Comparison of ENCODE assay signal across 21 mouse cellular contexts in genomic region chr19:41328743-41329142, GRCm38 (mm10). TPM values are rescaled to one million over a fixed set of nuclear protein-coding genes. Genes with fewer than 3 reads are reported as not detected.
A peak's percentile ranks its signal among the peaks of the same experiment; 100 is the strongest.
DNase-seq lines count a peak whose midpoint lies in the region; ATAC-seq and TF ChIP-seq lines count a peak whose summit lies in the region.
"Had no signal": no experiment of that assay in that cellular context is flagged by ENCODE, and none has a peak within 500 bp of the region (broad histone marks: within the 10 kb centered on the region; RNA-seq: fewer than 3 reads in every experiment).

No protein-coding gene starts in this region.

- in situ Hi-C loops in CH12.LX (cut with MboI; ENCODE audit: low pct_ligation_motif_present, low pct_unique_long_range_greater_than_20kb, low sequenced_read_pairs) = no loop called here

- TF ChIP-seq EP300 in CH12.LX (IDR thresholded peaks at IDR 0.05; ENCODE audit: low read length) = no peak

- no peak for TF ChIP-seq CTCF in thymus, adult 2 months (IDR thresholded peaks at IDR 0.05; ENCODE audit: borderline replicate concordance, control insufficient read depth, extremely low read depth, insufficient read depth, low read length, poor library complexity)
- TF ChIP-seq CTCF in CH12.LX (conservative IDR thresholded peaks at IDR 0.05 in 1 of 2, IDR thresholded peaks at IDR 0.05 in 1 of 2; ENCODE audit: low read depth in 2 of 2, low read length in 2 of 2) = no peak

- H3K36me3 ChIP-seq in thymus, adult 2 months (ENCODE audit: control insufficient read depth, insufficient read depth, low read length) = no peaks in the 10 kb centered on the region
- peaks cover 52 to 79% of the 10 kb centered on the region in 2 experiments for H3K36me3 ChIP-seq in CH12.LX (replicated peaks in 1 of 2; ENCODE audit: control insufficient read depth in 1 of 2, insufficient read depth in 1 of 2, low read length in 1 of 2)
- H3K36me3 ChIP-seq: embryonic facial prominence, embryonic 13.5 days; hindbrain, embryonic 10.5 days; kidney, embryonic 15.5 days; limb, embryonic 15.5 days; stomach, embryonic 15.5 days had no signal

- H3K4me1 ChIP-seq in thymus, adult 2 months (replicated peaks; ENCODE audit: control insufficient read depth, insufficient read depth, low read length) = peaks cover 16% of the 10 kb centered on the region
- peaks cover 26 to 73% of the 10 kb centered on the region in 2 experiments for H3K4me1 ChIP-seq in CH12.LX (ENCODE audit: control insufficient read depth in 1 of 2, insufficient read depth in 2 of 2)
- H3K4me1 ChIP-seq: embryonic facial prominence, embryonic 13.5 days; kidney, embryonic 15.5 days; limb, embryonic 15.5 days; stomach, embryonic 15.5 days had no signal

- no peak overlapping the region for H3K4me3 ChIP-seq in thymus, adult 2 months (ENCODE audit: control insufficient read depth, insufficient read depth, low read length)
- H3K4me3 ChIP-seq in CH12.LX (replicated peaks in 1 of 3; ENCODE audit: low read depth in 2 of 3, low read length in 2 of 3, poor library complexity in 1 of 3) = no peak overlapping the region
- H3K4me3 ChIP-seq: embryonic facial prominence, embryonic 13.5 days; hindbrain, embryonic 10.5 days; kidney, embryonic 15.5 days; limb, embryonic 15.5 days; stomach, embryonic 15.5 days had no signal

- DNase-seq in thymus, adult 2 months = peak; percentile 14
- no peak for DNase-seq in thymus, postnatal 4 days
- DNase-seq in CH12.LX (ENCODE audit: extremely low read depth) = peak; percentile 64
- no peak for DNase-seq in embryo, embryonic 9.5 days (ENCODE audit: extremely low spot score)
- no peak for DNase-seq in ovary, postnatal 36 days (ENCODE audit: low spot score)
- DNase-seq in cerebellum, adult 9-11 months = no peak
- DNase-seq: adrenal gland, postnatal 14 days; cerebellum, adult 11-12 months; cerebellum, postnatal 36 days; forebrain, postnatal 0 days; layer of hippocampus, postnatal 36 days; liver, postnatal 0 days; lung, postnatal 36 days; right cerebral cortex, postnatal 25 days had no signal

- H3K9ac ChIP-seq in CH12.LX (ENCODE audit: insufficient read depth, low read depth) = no peak overlapping the region
- H3K9ac ChIP-seq: embryonic facial prominence, embryonic 13.5 days; forebrain, postnatal 0 days; kidney, embryonic 15.5 days; limb, embryonic 15.5 days; liver, postnatal 0 days; stomach, embryonic 15.5 days had no signal

- no peak for TF ChIP-seq RAD21 in CH12.LX (IDR thresholded peaks at IDR 0.05; ENCODE audit: low read depth, low read length)

- no peak for TF ChIP-seq POLR2A in thymus, adult 2 months (IDR thresholded peaks at IDR 0.05; ENCODE audit: control insufficient read depth, extremely low read depth, insufficient read depth, low read length, poor library complexity)
- TF ChIP-seq POLR2A in CH12.LX (IDR thresholded peaks at IDR 0.05; ENCODE audit: low read depth, low read length) = no peak

- no peaks in the 10 kb centered on the region for H3K27me3 ChIP-seq in thymus, adult 2 months (ENCODE audit: control insufficient read depth, insufficient read depth, low read length)
- no peaks in the 10 kb centered on the region for H3K27me3 ChIP-seq in CH12.LX (replicated peaks)
- H3K27me3 ChIP-seq: embryonic facial prominence, embryonic 13.5 days; kidney, embryonic 15.5 days; limb, embryonic 15.5 days; stomach, embryonic 15.5 days had no signal

- no peak overlapping the region for H3K4me2 ChIP-seq in CH12.LX (ENCODE audit: insufficient read depth, low read depth, poor library complexity, severe bottlenecking)
- H3K4me2 ChIP-seq: embryonic facial prominence, embryonic 13.5 days; kidney, embryonic 15.5 days; limb, embryonic 15.5 days; midbrain, embryonic 11.5 days; stomach, embryonic 15.5 days had no signal

- ATAC-seq in megakaryocyte, adult 5-6 weeks (ENCODE audit: poor library complexity, severe bottlenecking) = peak; percentile 58
- ATAC-seq: forebrain, postnatal 0 days; liver, postnatal 0 days had no signal

- H3K79me2 ChIP-seq in CH12.LX (replicated peaks; ENCODE audit: control insufficient read depth, extremely low read depth, insufficient read depth, poor library complexity, severe bottlenecking) = peaks cover 23% of the 10 kb centered on the region

- peaks cover 9% of the 10 kb centered on the region for H3K9me3 ChIP-seq in CH12.LX (replicated peaks; ENCODE audit: low read length)
- H3K9me3 ChIP-seq: embryonic facial prominence, embryonic 13.5 days; kidney, embryonic 15.5 days; limb, embryonic 15.5 days; stomach, embryonic 15.5 days had no signal

- dilution Hi-C loops in CH12.LX (cut with MboI; ENCODE audit: extremely low pct_ligation_motif_present, extremely low pct_unique_long_range_greater_than_20kb, low sequenced_read_pairs) = no loop called here

- no peak overlapping the region for H3K27ac ChIP-seq in thymus, adult 2 months (ENCODE audit: control insufficient read depth, insufficient read depth, low read length)
- H3K27ac ChIP-seq in CH12.LX (ENCODE audit: insufficient read depth, low read depth) = no peak overlapping the region
- H3K27ac ChIP-seq: embryonic facial prominence, embryonic 13.5 days; hindbrain, embryonic 10.5 days; kidney, embryonic 15.5 days; limb, embryonic 15.5 days; stomach, embryonic 15.5 days had no signal

- 9% methylated on average over 9 of the region's 9 CpGs for whole genome bisulfite sequencing in thymus, adult 2 months

TF ChIP-seq in CH12.LX, 34 proteins besides CTCF, POLR2A, EP300 and RAD21:
- TF ChIP-seq CHD1 (IDR thresholded peaks at IDR 0.05; ENCODE audit: low read depth, low read length) = no peak
- no peak for TF ChIP-seq GABPA (IDR thresholded peaks at IDR 0.05; ENCODE audit: insufficient replicate concordance, low read depth, low read length)
- no peak for TF ChIP-seq NRF1 (IDR thresholded peaks at IDR 0.05; ENCODE audit: low read depth, low read length)
- no peak for TF ChIP-seq MAX (IDR thresholded peaks at IDR 0.05; ENCODE audit: low read length)
- TF ChIP-seq TCF12 (IDR thresholded peaks at IDR 0.05; ENCODE audit: low read depth, low read length) = no peak
- no peak for TF ChIP-seq KAT2A (IDR thresholded peaks at IDR 0.05; ENCODE audit: insufficient replicate concordance, low read length)
- no peak for TF ChIP-seq E2F4 (IDR thresholded peaks at IDR 0.05; ENCODE audit: insufficient replicate concordance, low read depth, low read length)
- TF ChIP-seq RCOR1 (conservative IDR thresholded peaks at IDR 0.05; ENCODE audit: low read depth, low read length) = no peak
- TF ChIP-seq BHLHE40 (IDR thresholded peaks at IDR 0.05; ENCODE audit: low read depth, low read length) = no peak
- no peak for TF ChIP-seq USF2 (conservative IDR thresholded peaks at IDR 0.05; ENCODE audit: low read depth, low read length)

RNA-seq across cellular contexts. Expression of gene Pik3ap1, which starts 56.2 kb away (rescaled TPM):
- 10.0 and 10.3 TPM in 2 replicates for polyA plus RNA-seq in thymus, adult 2 months (2012; rRNA removed)
- total RNA-seq in CH12.LX (2012; rRNA removed) (34.3 and 37.4 TPM in 2 replicates), CH12.LX (2014; rRNA removed) (25.1 and 26.7 TPM in 2 replicates)
- 98.6 and 106 TPM in 2 replicates for polyA plus RNA-seq in CH12.LX (2012; ENCODE audit: insufficient read length, low read depth)
- total RNA-seq in megakaryocyte, adult 5-6 weeks (2015) = 16.8 and 17.9 TPM in 2 replicates
- 15.3 and 20.4 TPM in 2 replicates for total RNA-seq in megakaryocyte, adult 5-6 weeks (2017)

Comparison
In these comparisons a context has a peak if more than half of its experiments do, and no peak if none do; other contexts are left out.
1. DNase-seq: peak in thymus, adult 2 months (single experiment) and CH12.LX (single experiment); none in thymus, postnatal 4 days (single experiment), embryo, embryonic 9.5 days (single experiment), ovary, postnatal 36 days (single experiment) and cerebellum, adult 9-11 months (single experiment).